In genomic region chr17:28904546-28905376, GRCm38 (mm10) we compare ENCODE assay signal across 9 mouse cellular contexts. TPM values are rescaled to one million over a fixed set of nuclear protein-coding genes. Genes with fewer than 3 reads are reported as not detected.
DNase-seq lines count a peak whose midpoint lies in the region; ATAC-seq lines count a peak whose summit lies in the region.
"Had no signal": no experiment of that assay in that cellular context is flagged by ENCODE, and none has a peak within 500 bp of the region (broad histone marks: within the 10 kb centered on the region; RNA-seq: fewer than 3 reads in every experiment).

No protein-coding gene starts in this region.

- H3K9ac ChIP-seq in embryonic facial prominence, embryonic 12.5 days = no peak overlapping the region

- H3K4me3 ChIP-seq in embryonic facial prominence, embryonic 12.5 days = no peak overlapping the region

- H3K27me3 ChIP-seq in embryonic facial prominence, embryonic 12.5 days = peaks cover 15% of the 10 kb centered on the region

- peak; percentile 68 for DNase-seq in MN1 (ENCODE audit: low spot score)
- peak; percentile 75 to 77 for DNase-seq in adrenal gland, postnatal 36 days
- DNase-seq in heart, postnatal 14 days = peak; percentile 67 to 81
- DNase-seq in layer of hippocampus, postnatal 25 days (ENCODE audit: extremely low spot score in 1 of 2, low spot score in 1 of 2) = peak; percentile 62 to 76
- peak; percentile 67 for DNase-seq in right cerebral cortex, postnatal 14 days

- WGBS in embryonic facial prominence, embryonic 12.5 days = 32% methylated on average over 23 of the region's 23 CpGs

- peaks cover 18% of the 10 kb centered on the region for H3K4me1 ChIP-seq in embryonic facial prominence, embryonic 12.5 days

- H3K27ac ChIP-seq in embryonic facial prominence, embryonic 12.5 days = no peak overlapping the region

- H3K9me3 ChIP-seq in embryonic facial prominence, embryonic 12.5 days = no peaks in the 10 kb centered on the region

- H3K4me2 ChIP-seq in embryonic facial prominence, embryonic 12.5 days (replicated peaks) = no peak overlapping the region

- intact Hi-C loops in heart, postnatal 14 days (cut with DNase I) = loop anchor here (2.0 kb wide), 1 partner anchor 22 kb away; no protein-coding TSS in a partner anchor

- ATAC-seq in embryonic facial prominence, embryonic 12.5 days (ENCODE audit: insufficient number of reproducible peaks, insufficient read depth, low FRiP score, low TSS enrichment) = peak; percentile 44; the same call in 1 of the 2 replicates
- peak; percentile 55 for ATAC-seq in megakaryocyte, adult 5-6 weeks (ENCODE audit: poor library complexity, severe bottlenecking)
- ATAC-seq in megakaryocyte-erythroid progenitor cell, adult 5-6 weeks (replicated peaks; ENCODE audit: low FRiP score, low TSS enrichment, poor library complexity, severe bottlenecking) = no peak

- H3K36me3 ChIP-seq in embryonic facial prominence, embryonic 12.5 days = no peaks in the 10 kb centered on the region

RNA-seq across cellular contexts. Expression of gene 4930539E08Rik, which starts 10.4 kb away (rescaled TPM):
- not detected for total RNA-seq in adrenal gland, postnatal 36 days (2021)
- 0.13 and 0.15 TPM in 2 replicates for polyA plus RNA-seq in embryonic facial prominence, embryonic 12.5 days (2016; fragmentation: Nextera tagmentation; extraction: Ambion mirVana)
- total RNA-seq in heart, postnatal 14 days (2021) = under 1 TPM; 0.07 TPM
- total RNA-seq in layer of hippocampus, postnatal 25 days (2021) = 1 to 10 TPM; 3.1 to 3.9 TPM
- total RNA-seq in megakaryocyte, adult 5-6 weeks (2015) = 0.18 TPM in 1 of 2 replicates, not detected in the other
- 0.08 and 0.40 TPM in 2 replicates for total RNA-seq in megakaryocyte, adult 5-6 weeks (2017)
- 0.20 and 0.33 TPM in 2 replicates for total RNA-seq in megakaryocyte-erythroid progenitor cell, adult 5-6 weeks (2014; fragmentation: Nextera tagmentation)
- total RNA-seq in megakaryocyte-erythroid progenitor cell, adult 5-6 weeks (2017) = 0.23 and 0.66 TPM in 2 replicates
- polyA plus RNA-seq: liver, embryonic 16.5 days had no signal

RNA-seq across cellular contexts. Expression of gene Pxt1, which starts 38.9 kb away (rescaled TPM):
- not detected for total RNA-seq in adrenal gland, postnatal 36 days (2021)
- not detected in 2 replicates for polyA plus RNA-seq in embryonic facial prominence, embryonic 12.5 days (2016; fragmentation: Nextera tagmentation; extraction: Ambion mirVana)
- total RNA-seq in heart, postnatal 14 days (2021) = under 1 TPM; 0.36 to 0.44 TPM
- total RNA-seq in layer of hippocampus, postnatal 25 days (2021) = not detected
- 0.74 and 1.2 TPM in 2 replicates for total RNA-seq in megakaryocyte, adult 5-6 weeks (2015)
- 0.44 and 0.49 TPM in 2 replicates for total RNA-seq in megakaryocyte, adult 5-6 weeks (2017)
- not detected in 2 replicates for total RNA-seq in megakaryocyte-erythroid progenitor cell, adult 5-6 weeks (2014; fragmentation: Nextera tagmentation)
- not detected in 2 replicates for total RNA-seq in megakaryocyte-erythroid progenitor cell, adult 5-6 weeks (2017)

RNA-seq across cellular contexts. Expression of gene Pnpla1, which starts 46.5 kb away (rescaled TPM):
- under 1 TPM in 1 of 2 experiments, not detected in 1; 0.23 TPM for total RNA-seq in adrenal gland, postnatal 36 days (2021)
- polyA plus RNA-seq in embryonic facial prominence, embryonic 12.5 days (2016; fragmentation: Nextera tagmentation; extraction: Ambion mirVana) = 0.05 and 0.06 TPM in 2 replicates
- not detected for total RNA-seq in heart, postnatal 14 days (2021)
- under 1 TPM; 0.42 to 0.66 TPM for total RNA-seq in layer of hippocampus, postnatal 25 days (2021)
- total RNA-seq in megakaryocyte, adult 5-6 weeks (2015) = 0.11 and 0.58 TPM in 2 replicates
- total RNA-seq in megakaryocyte, adult 5-6 weeks (2017) = 0.57 and 0.92 TPM in 2 replicates
- total RNA-seq in megakaryocyte-erythroid progenitor cell, adult 5-6 weeks (2014; fragmentation: Nextera tagmentation) = not detected in 2 replicates
- total RNA-seq in megakaryocyte-erythroid progenitor cell, adult 5-6 weeks (2017) = not detected in 2 replicates

RNA-seq across cellular contexts. Expression of gene Kctd20, which starts 47.0 kb away (rescaled TPM):
- total RNA-seq in adrenal gland, postnatal 36 days (2021) = 10 to 100 TPM; 54.8 to 60.0 TPM
- polyA plus RNA-seq in embryonic facial prominence, embryonic 12.5 days (2016; fragmentation: Nextera tagmentation; extraction: Ambion mirVana) = 122 and 127 TPM in 2 replicates
- 10 to 100 TPM; 59.5 to 62.6 TPM for total RNA-seq in heart, postnatal 14 days (2021)
- 10 to 100 TPM; 67.1 to 75.4 TPM for total RNA-seq in layer of hippocampus, postnatal 25 days (2021)
- 130 and 131 TPM in 2 replicates for total RNA-seq in megakaryocyte, adult 5-6 weeks (2015)
- total RNA-seq in megakaryocyte, adult 5-6 weeks (2017) = 203 and 222 TPM in 2 replicates
- total RNA-seq in megakaryocyte-erythroid progenitor cell, adult 5-6 weeks (2014; fragmentation: Nextera tagmentation) = 23.5 and 33.8 TPM in 2 replicates
- 31.4 and 39.9 TPM in 2 replicates for total RNA-seq in megakaryocyte-erythroid progenitor cell, adult 5-6 weeks (2017)
